Mouse (Mus musculus) ES-Bruce4 (cell line): ENCODE results near the gene Cmbl.

Source experiments
- CTCF ChIP-seq: IDR thresholded peaks from one replicate; pipeline ENCODE4 v1.8.1; 2011; ENCODE audit warnings: low read depth, low read length
- EP300 ChIP-seq: IDR thresholded peaks from 2 replicates; pipeline ENCODE4 v1.6.1; 2011; ENCODE audit warnings: low read depth, low read length; ENCODE audit not compliant: insufficient read depth
- POLR2A ChIP-seq: IDR thresholded peaks from one replicate; pipeline ENCODE4 v1.8.1; 2011; ENCODE audit warnings: low read length; ENCODE audit not compliant: insufficient read depth

- TF ChIP-seq CTCF (no peak), POLR2A (no peak), EP300 (no peak)
These were observed 48.8 kb downstream of the Cmbl start for GRCm38 (mm10) chr15:31613826-31614453.
